27 mouse cellular contexts compared by ENCODE assay signal in genomic region chr5:117323751-117324150, GRCm38 (mm10).
"Had no signal": no experiment of that assay in that cellular context is flagged by ENCODE, and none has a peak within 500 bp of the region (broad histone marks: within the 10 kb centered on the region; RNA-seq: fewer than 3 reads in every experiment).

No protein-coding gene starts in this region.

- H3K4me3 ChIP-seq: heart, adult 2 months; heart, embryonic 13.5 days; heart, embryonic 15.5 days; hindbrain, embryonic 10.5 days; hindbrain, embryonic 12.5 days; intestine, embryonic 15.5 days; limb, embryonic 13.5 days; limb, embryonic 15.5 days; liver, embryonic 12.5 days had no signal

- H3K36me3 ChIP-seq: heart, embryonic 15.5 days; hindbrain, embryonic 10.5 days; hindbrain, embryonic 12.5 days; intestine, embryonic 15.5 days; limb, embryonic 15.5 days; liver, embryonic 12.5 days had no signal

- H3K4me1 ChIP-seq: heart, embryonic 15.5 days had no signal

- ATAC-seq: hindbrain, embryonic 16.5 days; inflammation-experienced regulatory T-cells, adult 6 months; intestine, embryonic 15.5 days; intestine, postnatal 0 days; liver, embryonic 12.5 days had no signal

- H3K9ac ChIP-seq: heart, embryonic 13.5 days; heart, embryonic 15.5 days; hindbrain, embryonic 12.5 days; hindbrain, embryonic 14.5 days; intestine, embryonic 15.5 days; limb, embryonic 13.5 days; limb, embryonic 15.5 days; liver, embryonic 12.5 days; liver, embryonic 14.5 days had no signal

- H3K4me2 ChIP-seq: heart, embryonic 11.5 days; heart, embryonic 13.5 days; heart, embryonic 15.5 days; hindbrain, embryonic 12.5 days; hindbrain, embryonic 14.5 days; intestine, embryonic 15.5 days; limb, embryonic 13.5 days; limb, embryonic 15.5 days; liver, embryonic 12.5 days had no signal

- H3K27me3 ChIP-seq: heart, embryonic 13.5 days; heart, embryonic 15.5 days; intestine, embryonic 15.5 days; limb, embryonic 15.5 days had no signal

- H3K27ac ChIP-seq: heart, adult 2 months; heart, embryonic 13.5 days; heart, embryonic 15.5 days; hindbrain, embryonic 10.5 days; hindbrain, embryonic 12.5 days; hindbrain, embryonic 14.5 days; intestine, embryonic 15.5 days; limb, embryonic 13.5 days; limb, embryonic 15.5 days; liver, embryonic 12.5 days; liver, embryonic 14.5 days had no signal

- H3K9me3 ChIP-seq: heart, embryonic 13.5 days; heart, embryonic 15.5 days; hindbrain, embryonic 12.5 days; intestine, embryonic 15.5 days; limb, embryonic 13.5 days; limb, embryonic 15.5 days; liver, embryonic 12.5 days had no signal

- DNase-seq: gastrocnemius, postnatal 14 days; gastrocnemius, postnatal 36 days; heart, adult 11 months; heart, adult 2 months; heart, postnatal 14 days; heart, postnatal 4 days; kidney, adult 18-20 months; kidney, adult 8-10 months; kidney, postnatal 10 days; kidney, postnatal 25 days; layer of hippocampus, adult 9-11 months; layer of hippocampus, postnatal 36 days; left cerebral cortex, postnatal 4 days had no signal
